Mouse (Mus musculus) myocyte (in vitro differentiated cells): ENCODE measurements at regions not wholly inside any gene's neighbourhood (a gene's known extent, or its start where the extent isn't known, plus 50 kb on each side); places are given as distances from the start of the nearest gene placed in this dataset.

Experiments
- CEBPB ChIP-seq: IDR thresholded peaks from 2 replicates; pipeline ENCODE4 v1.6.1; 2011; ENCODE audit warnings: mild to moderate bottlenecking, moderate library complexity; ENCODE audit not compliant: poor library complexity, insufficient read depth, severe bottlenecking
- E2F4 ChIP-seq: IDR thresholded peaks from one replicate; pipeline ENCODE4 v1.6.1; 2011; ENCODE audit warnings: mild to moderate bottlenecking, control low read depth, moderate library complexity; ENCODE audit not compliant: insufficient read depth
- MAX ChIP-seq: IDR thresholded peaks from one replicate; pipeline ENCODE4 v1.6.1; 2011; ENCODE audit warnings: low read depth, mild to moderate bottlenecking, control low read depth
- MYOG ChIP-seq, 3 experiments: IDR thresholded peaks; one replicate each; pipeline ENCODE4 v1.6.1; 2011; ENCODE audit warnings: control low read depth in 2 of 3, low read depth in 2 of 3, mild to moderate bottlenecking in 2 of 3; ENCODE audit not compliant: insufficient read length in 2 of 3, control insufficient read depth in 1 of 3, insufficient read depth in 1 of 3
- POLR2A ChIP-seq: IDR thresholded peaks from one replicate; pipeline ENCODE4 v1.6.1; 2011; ENCODE audit warnings: low read depth, mild to moderate bottlenecking, control low read depth, moderate library complexity; ENCODE audit not compliant: insufficient read length
- POLR2AphosphoS2 ChIP-seq: IDR thresholded peaks from one replicate; pipeline ENCODE4 v1.6.1; 2011; ENCODE audit warnings: low read depth, control low read depth; ENCODE audit not compliant: insufficient read length
- REST ChIP-seq: IDR thresholded peaks from one replicate; pipeline ENCODE4 v1.6.1; 2011; ENCODE audit warnings: mild to moderate bottlenecking, control low read depth, moderate library complexity; ENCODE audit not compliant: insufficient read depth, insufficient read length
- TCF12 ChIP-seq: IDR thresholded peaks from one replicate; pipeline ENCODE4 v1.6.1; 2011; ENCODE audit warnings: mild to moderate bottlenecking, control low read depth; ENCODE audit not compliant: poor library complexity, insufficient read depth, severe bottlenecking
- TCF3 ChIP-seq: IDR thresholded peaks from one replicate; pipeline ENCODE4 v1.6.1; 2011; ENCODE audit warnings: low read depth, control low read depth; ENCODE audit not compliant: insufficient read length
- USF1 ChIP-seq: IDR thresholded peaks from one replicate; pipeline ENCODE4 v1.6.1; 2011; ENCODE audit warnings: low read depth, mild to moderate bottlenecking, control low read depth, moderate library complexity

DNA sequence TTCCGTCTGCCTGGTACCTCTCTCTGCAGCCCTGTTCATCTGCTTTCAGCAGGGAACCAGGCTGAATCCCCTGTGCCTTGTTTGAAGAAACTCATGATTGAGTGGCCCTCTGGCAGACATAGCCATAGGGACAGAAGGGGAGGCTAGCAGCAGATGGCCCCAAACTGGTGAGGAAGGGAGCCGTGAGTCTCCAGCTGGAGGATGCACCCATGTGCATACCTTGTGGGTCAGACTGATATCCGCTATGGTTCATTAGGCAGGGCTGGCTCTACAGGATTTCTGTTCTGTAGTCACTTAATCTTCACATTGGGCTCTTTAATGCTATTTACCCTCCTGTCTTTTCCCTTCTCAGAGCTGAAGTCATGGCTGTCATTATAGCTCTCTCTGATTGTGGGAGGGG is 175.9 kb upstream of the Mocs1 start:
- TF ChIP-seq POLR2A (no peak), MYOG (IDR thresholded peaks at IDR 0.05; ENCODE audit: control insufficient read depth in 1 of 3, insufficient read depth in 1 of 3, insufficient read length in 2 of 3, low read depth in 2 of 3) (no peak), MAX (no peak), E2F4 (no peak), TCF12 (no peak), USF1 (no peak), TCF3 (no peak), CEBPB (no peak), REST (no peak), POLR2AphosphoS2 (no peak)
